Mouse (Mus musculus) embryonic facial prominence, embryonic 10.5 days (tissue): ENCODE measurements around the gene Dip2b. TPM values are rescaled to one million over a fixed set of nuclear protein-coding genes. Genes with fewer than 3 reads are reported as not detected.

Experiments used
- DNase-seq: peaks from one replicate; pipeline ENCODE4 v3.0.0-alpha.2; 2017; ENCODE audit warnings: low spot score
- H3K27ac ChIP-seq: fragments of 300-500 bp; sonication (generic); replicated peaks from 2 replicates; pipeline ENCODE4 v1.5.1; 2016; ENCODE audit warnings: mild to moderate bottlenecking
- H3K27me3 ChIP-seq: fragments of 300-500 bp; sonication (generic); replicated peaks from 2 replicates; pipeline ENCODE4 v1.6.1; 2016; ENCODE audit warnings: low read depth, mild to moderate bottlenecking; ENCODE audit not compliant: poor library complexity, severe bottlenecking
- H3K36me3 ChIP-seq: fragments of 300-500 bp; sonication (generic); replicated peaks from 2 replicates; pipeline ENCODE4 v1.6.1; 2016; ENCODE audit warnings: mild to moderate bottlenecking, moderate library complexity
- H3K4me1 ChIP-seq: fragments of 300-500 bp; sonication (generic); 2 replicates; pipeline ENCODE4 v1.6.1; 2016
- H3K4me3 ChIP-seq: fragments of 300-500 bp; sonication (generic); 2 replicates; pipeline ENCODE4 v1.5.1; 2016; ENCODE audit warnings: mild to moderate bottlenecking, moderate library complexity
- H3K9me3 ChIP-seq: fragments of 300-500 bp; sonication (generic); 2 replicates; pipeline ENCODE4 v1.6.1; 2016; ENCODE audit warnings: mild to moderate bottlenecking
- WGBS: fragments of 180-500 bp; shearing (Covaris S2); methylation state at CpG from one replicate; pipeline ENCODE4 v1.1.7; 2016; 5-methylcytosine and 5-hydroxymethylcytosine counted together
- polyA plus RNA-seq: library from polyadenylated mRNA; unstranded; fragments of >200 nt; fragmentation: Nextera tagmentation; extraction: Ambion mirVana; gene quantifications from 2 replicates; pipeline ENCODE4 v1.2.1, GENCODE M21; 2016

Gene Dip2b
- polyA plus RNA-seq, 1 experiment from 2014 or later, result 16.2 TPM

DNA sequence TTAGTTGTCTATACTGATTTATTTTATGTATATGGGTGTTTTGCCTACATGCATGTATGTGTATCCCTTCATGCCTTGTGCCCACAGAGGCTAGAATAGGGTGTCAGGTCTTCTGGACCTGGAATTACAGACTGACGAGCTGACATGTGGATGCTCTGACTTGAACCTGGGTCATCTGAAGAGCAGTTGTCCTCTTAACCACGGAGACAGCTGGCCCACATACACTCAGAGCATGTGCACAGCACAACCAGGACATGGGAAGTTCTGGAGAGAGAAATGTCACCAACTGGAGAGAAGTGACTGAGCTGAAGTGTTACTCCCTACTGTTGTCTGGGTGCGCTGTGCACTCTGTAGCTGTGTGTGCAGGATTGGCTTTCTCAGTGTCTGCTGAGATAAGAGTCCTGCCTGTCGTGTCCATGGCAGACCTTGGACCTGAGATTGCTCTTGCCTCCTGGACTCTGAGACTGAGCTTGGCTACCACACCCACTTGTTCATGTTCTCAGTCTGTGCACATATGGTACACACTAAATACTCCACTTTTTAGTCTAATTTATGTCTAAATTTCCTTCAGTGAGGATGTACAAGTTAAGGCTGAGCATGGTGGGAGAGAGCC, 117.7 kb downstream of the Dip2b start:
- Histone ChIP-seq H3K9me3 (no peaks in the 10 kb centered on the region), H3K27me3 (no peaks in the 10 kb centered on the region), H3K27ac (no peak overlapping the region), H3K36me3 (peaks cover 87% of the 10 kb centered on the region), H3K4me1 (no peaks in the 10 kb centered on the region), H3K4me3 (no peak overlapping the region)
- no peak for DNase-seq
- 86% methylated on average over 4 of the region's 4 CpGs for WGBS

DNA sequence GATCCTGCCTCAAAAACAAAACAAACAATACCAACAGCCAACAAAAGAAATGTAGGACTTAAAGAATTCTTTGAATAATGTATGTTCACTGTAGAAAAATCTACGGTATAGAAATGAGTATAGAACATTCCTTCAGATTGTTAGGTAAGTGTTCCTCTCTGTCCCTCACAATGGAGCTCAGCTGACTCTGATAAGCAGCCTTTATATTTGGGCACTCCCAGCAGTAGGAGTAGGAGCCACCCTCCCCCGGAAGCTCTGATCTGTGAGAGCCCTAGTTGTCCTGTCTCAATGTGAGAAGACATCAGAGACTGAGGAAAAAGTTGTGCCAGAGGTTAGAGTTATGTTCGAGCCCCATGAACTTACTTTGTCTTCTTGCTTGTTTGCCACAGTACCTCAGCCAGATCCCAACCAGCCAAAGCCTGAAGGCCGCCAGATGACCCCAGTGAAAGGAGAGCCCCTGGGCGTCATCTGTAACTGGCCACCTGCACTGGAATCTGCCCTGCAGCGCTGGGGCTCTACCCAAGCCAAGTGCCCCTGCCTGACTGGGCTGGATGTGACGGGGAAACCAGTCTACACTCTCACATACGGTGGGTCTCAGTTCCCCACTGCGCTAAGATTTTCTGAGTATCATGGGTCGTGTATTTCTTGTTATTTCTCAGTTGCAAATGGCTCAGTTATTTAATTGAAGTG, 118.5 kb downstream of the Dip2b start:
- Histone ChIP-seq H3K27me3 (no peaks in the 10 kb centered on the region), H3K4me3 (no peak overlapping the region), H3K27ac (no peak overlapping the region), H3K9me3 (no peaks in the 10 kb centered on the region), H3K4me1 (no peaks in the 10 kb centered on the region), H3K36me3 (peaks cover 89% of the 10 kb centered on the region)
- DNase-seq, result no peak
- 87% methylated on average over 10 of the region's 10 CpGs for WGBS

DNA sequence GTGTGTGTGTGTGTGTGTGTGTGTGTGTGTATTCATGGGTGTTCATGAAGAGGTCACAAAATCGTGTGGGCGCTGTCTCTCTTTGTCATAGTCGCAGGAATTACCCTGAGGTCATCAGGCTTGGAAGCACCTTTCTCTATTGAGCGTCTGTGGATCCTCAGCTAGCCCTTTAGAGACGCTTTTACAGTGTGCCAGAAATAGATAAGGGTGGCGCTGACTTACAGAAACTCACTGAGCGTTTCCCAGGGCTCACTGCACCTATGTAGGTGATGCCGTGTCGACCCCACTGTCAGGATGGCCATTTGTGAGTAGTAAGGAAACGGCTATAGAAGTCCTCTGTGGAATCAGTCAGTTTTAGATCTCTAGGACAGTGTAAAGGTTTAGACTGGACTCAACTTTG, 120.5 kb downstream of the Dip2b start:
- no peaks in the 10 kb centered on the region for H3K9me3 ChIP-seq
- H3K36me3 ChIP-seq, result peaks cover 96% of the 10 kb centered on the region
- H3K4me1 ChIP-seq, result no peaks in the 10 kb centered on the region
- H3K27ac ChIP-seq, result no peak overlapping the region
- H3K27me3 ChIP-seq, result no peaks in the 10 kb centered on the region
- H3K4me3 ChIP-seq, result no peak overlapping the region
- 89% methylated on average over 10 of the region's 10 CpGs for WGBS
- no peak for DNase-seq

DNA sequence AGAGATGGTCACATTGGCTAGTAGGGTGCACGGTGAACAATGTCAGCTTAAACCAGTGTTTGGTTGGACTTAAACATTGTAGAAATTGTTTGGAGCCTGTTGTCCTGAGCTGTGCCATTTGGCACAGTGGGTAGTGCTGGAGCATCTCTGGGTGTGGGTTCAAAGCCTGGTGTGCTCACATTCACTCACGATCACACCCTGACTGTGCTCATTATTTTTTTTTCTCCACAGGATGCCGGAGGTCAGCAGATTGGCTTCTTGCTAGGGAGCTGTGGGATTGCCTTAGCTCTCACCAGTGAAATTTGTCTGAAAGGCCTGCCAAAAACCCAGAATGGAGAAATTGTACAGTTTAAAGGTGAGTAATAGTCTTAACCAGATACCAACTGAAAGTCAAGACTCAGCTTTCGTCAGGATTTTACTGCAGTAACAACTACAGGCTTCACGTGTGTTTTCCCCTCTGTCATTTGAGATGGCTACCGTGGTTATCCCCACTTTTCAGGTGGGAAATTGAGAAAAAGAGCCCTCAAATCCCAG, 123.3 kb downstream of the Dip2b start:
- Histone ChIP-seq H3K9me3 (no peaks in the 10 kb centered on the region), H3K36me3 (peaks cover 84% of the 10 kb centered on the region), H3K27ac (no peak overlapping the region), H3K4me3 (no peak overlapping the region), H3K27me3 (no peaks in the 10 kb centered on the region), H3K4me1 (no peaks in the 10 kb centered on the region)
- 87% methylated on average over 6 of the region's 6 CpGs for WGBS
- DNase-seq, result no peak

DNA sequence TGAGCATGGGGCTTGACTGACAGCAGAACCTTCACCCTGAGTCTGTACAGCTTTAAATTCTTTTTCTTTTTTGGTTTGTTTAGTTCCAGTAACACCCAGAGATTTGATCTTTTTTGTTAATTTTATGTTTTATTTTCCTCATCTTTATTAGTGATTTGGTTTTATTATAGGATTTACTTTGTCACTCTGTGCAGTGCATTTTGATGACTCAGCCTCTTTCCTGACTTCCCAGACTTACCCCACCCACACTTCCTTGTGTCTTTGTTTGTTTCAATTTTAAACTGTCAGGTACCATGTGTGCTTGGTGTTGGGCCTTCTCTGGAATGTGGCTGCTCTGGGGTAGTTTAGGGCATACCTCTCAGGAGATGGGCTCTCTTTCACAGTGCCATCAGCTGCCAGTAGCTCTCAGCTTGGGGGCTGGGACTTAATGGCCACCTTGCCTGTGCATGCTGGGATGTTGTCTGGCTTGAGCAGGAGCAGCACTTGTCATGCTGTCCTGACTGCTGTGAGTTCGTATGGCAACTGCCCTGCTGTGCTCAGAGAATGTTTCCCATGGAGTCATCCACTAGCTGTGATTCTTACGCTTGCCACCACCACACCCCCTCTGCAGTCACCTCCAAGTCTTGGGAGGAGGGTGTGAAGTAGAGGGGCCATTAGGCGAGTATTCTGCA, 125.1 kb downstream of the Dip2b start:
- no peak overlapping the region for H3K4me3 ChIP-seq
- no peaks in the 10 kb centered on the region for H3K4me1 ChIP-seq
- peaks cover 86% of the 10 kb centered on the region for H3K36me3 ChIP-seq
- no peak overlapping the region for H3K27ac ChIP-seq
- H3K27me3 ChIP-seq, result no peaks in the 10 kb centered on the region
- 81% methylated on average over 3 of the region's 3 CpGs for WGBS
- DNase-seq, result no peak
- H3K9me3 ChIP-seq, result no peaks in the 10 kb centered on the region

DNA sequence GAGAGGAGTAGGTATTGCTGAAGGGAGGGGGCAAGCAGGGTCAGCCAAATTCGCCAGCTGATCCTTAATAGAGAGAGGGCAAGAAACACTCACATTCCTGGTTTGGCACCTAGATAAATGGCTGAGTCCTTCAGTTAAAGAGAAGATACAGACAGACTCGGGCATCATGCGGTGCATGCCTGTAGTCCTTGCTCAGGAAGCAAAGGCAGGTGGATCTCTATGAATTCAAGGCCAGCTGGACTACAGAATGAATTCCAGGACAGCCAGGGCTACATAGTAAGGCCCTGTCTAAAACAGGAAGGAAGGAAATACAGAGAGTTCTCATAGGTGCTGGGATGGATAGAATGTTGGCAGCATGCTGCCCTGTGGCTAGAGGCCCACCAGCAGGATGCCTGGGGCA, 128.0 kb downstream of the Dip2b start:
- H3K36me3 ChIP-seq, result peaks cover 88% of the 10 kb centered on the region
- H3K4me3 ChIP-seq, result no peak overlapping the region
- no peaks in the 10 kb centered on the region for H3K4me1 ChIP-seq
- H3K27me3 ChIP-seq, result no peaks in the 10 kb centered on the region
- no peaks in the 10 kb centered on the region for H3K9me3 ChIP-seq
- 89% methylated on average over 3 of the region's 3 CpGs for WGBS
- H3K27ac ChIP-seq, result no peak overlapping the region
- DNase-seq, result no peak

DNA sequence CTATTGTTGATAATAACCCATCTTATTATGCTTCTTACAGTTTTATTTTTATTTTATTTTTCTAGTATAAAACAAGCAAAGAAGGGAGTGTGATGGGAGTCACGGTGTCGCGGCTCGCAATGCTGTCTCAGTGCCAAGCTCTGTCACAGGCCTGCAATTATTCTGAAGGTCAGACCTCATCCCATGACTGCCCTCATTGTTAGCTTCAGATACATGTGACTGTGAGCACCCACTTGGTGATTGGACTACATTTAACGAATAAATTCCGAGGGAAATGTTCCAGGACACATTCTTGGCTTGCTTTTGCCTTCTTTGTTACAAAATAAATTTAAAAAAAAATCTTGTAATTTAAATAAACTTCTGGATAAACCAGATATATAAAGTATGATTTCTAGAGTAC, 129.3 kb downstream of the Dip2b start:
- H3K4me1 ChIP-seq, result no peaks in the 10 kb centered on the region
- H3K36me3 ChIP-seq, result peaks cover 88% of the 10 kb centered on the region
- no peak overlapping the region for H3K27ac ChIP-seq
- H3K27me3 ChIP-seq, result no peaks in the 10 kb centered on the region
- no peak for DNase-seq
- 85% methylated on average over 6 of the region's 6 CpGs for WGBS
- no peak overlapping the region for H3K4me3 ChIP-seq
- no peaks in the 10 kb centered on the region for H3K9me3 ChIP-seq

DNA sequence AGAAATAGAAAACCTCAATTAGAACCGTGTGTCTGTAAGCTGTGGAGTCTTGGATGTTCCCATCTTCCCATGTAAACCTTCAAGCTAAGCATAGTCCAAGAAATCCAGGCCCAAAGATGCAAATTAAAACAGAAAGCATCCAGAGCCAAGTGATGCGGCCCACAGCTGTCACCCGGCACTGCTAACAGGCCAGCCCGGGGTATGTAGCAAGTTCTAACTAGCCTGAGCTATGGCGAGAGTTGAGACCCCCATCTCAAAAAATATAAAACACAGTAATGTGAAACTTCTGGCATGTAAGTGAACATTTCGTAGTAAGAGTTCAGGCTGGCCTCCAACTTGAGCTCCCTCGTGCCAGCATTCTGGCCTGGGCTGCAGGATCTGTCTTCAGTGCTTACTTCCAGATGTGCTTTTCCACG, 129.7 kb downstream of the Dip2b start:
- DNase-seq, result no peak
- WGBS, result 85% methylated on average over 8 of the region's 8 CpGs
- peaks cover 88% of the 10 kb centered on the region for H3K36me3 ChIP-seq
- H3K27me3 ChIP-seq, result no peaks in the 10 kb centered on the region
- no peak overlapping the region for H3K4me3 ChIP-seq
- no peaks in the 10 kb centered on the region for H3K9me3 ChIP-seq
- no peaks in the 10 kb centered on the region for H3K4me1 ChIP-seq
- H3K27ac ChIP-seq, result no peak overlapping the region

DNA sequence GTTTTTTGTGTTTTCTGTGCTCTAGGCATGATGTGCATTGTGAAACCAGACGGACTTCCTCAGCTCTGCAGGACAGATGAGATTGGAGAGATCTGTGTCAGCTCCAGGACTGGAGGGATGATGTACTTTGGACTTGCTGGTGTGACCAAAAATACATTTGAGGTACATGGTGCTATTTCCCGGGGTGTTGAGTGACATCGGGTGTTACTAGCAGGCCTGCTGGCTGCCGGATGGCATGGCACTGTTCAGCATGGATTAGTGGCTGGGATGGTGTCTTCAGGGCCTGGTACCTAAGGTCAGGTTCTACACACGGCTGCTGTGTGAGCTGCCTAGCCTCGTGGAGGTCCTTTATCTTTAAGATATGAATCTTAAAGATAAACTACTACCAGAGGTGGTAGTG, 136.7 kb downstream of the Dip2b start:
- Histone ChIP-seq H3K27me3 (no peaks in the 10 kb centered on the region), H3K36me3 (peaks cover 88% of the 10 kb centered on the region), H3K4me1 (no peaks in the 10 kb centered on the region), H3K9me3 (no peaks in the 10 kb centered on the region), H3K4me3 (no peak overlapping the region), H3K27ac (no peak overlapping the region)
- WGBS, result 90% methylated on average over 6 of the region's 6 CpGs
- no peak for DNase-seq

DNA sequence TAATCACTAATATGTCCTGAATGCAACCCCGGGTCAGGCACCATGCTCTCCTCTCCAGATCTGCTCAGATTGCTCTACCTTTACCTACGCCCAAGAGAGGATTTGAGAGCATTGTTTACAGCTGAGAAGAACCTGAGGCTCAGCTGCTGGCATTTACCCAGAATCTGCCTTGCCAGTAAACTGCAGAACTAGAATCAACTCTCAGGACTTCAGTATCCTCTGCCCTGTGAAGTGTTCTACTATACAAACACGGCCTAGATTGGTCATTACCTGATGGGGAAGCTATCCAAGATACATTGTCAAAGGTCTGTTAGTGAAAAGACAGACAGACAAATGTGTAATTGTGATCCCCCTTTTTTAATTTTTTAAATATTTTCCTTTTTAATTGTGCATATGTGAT, 138.7 kb downstream of the Dip2b start:
- Histone ChIP-seq H3K36me3 (peaks cover 88% of the 10 kb centered on the region), H3K4me3 (no peak overlapping the region), H3K27me3 (no peaks in the 10 kb centered on the region), H3K4me1 (no peaks in the 10 kb centered on the region), H3K9me3 (no peaks in the 10 kb centered on the region), H3K27ac (no peak overlapping the region)
- DNase-seq, result no peak
- WGBS, result 92% methylated on average over 3 of the region's 3 CpGs

DNA sequence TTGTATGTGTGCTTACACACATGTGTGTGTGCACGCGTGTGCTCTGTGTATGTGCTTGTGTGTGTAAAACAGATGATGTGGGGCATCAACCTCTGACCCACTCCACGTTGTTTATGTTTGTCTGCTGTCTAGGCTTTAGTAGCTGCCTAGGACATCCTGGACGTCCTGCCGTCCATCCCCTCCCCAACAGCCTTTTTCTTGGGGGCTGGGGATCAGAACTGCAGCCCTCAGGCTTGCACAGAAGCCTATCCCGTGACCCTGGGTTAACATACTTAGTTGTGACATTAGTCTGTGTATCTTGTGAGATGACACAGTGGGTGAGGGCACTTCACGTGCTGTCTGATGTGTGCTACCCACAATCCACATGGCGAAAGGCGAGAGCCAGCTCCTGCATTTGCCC, 139.1 kb downstream of the Dip2b start:
- H3K27me3 ChIP-seq, result no peaks in the 10 kb centered on the region
- no peaks in the 10 kb centered on the region for H3K9me3 ChIP-seq
- H3K36me3 ChIP-seq, result peaks cover 88% of the 10 kb centered on the region
- WGBS, result 87% methylated on average over 9 of the region's 9 CpGs
- no peak for DNase-seq
- H3K4me1 ChIP-seq, result no peaks in the 10 kb centered on the region
- no peak overlapping the region for H3K27ac ChIP-seq
- H3K4me3 ChIP-seq, result no peak overlapping the region

DNA sequence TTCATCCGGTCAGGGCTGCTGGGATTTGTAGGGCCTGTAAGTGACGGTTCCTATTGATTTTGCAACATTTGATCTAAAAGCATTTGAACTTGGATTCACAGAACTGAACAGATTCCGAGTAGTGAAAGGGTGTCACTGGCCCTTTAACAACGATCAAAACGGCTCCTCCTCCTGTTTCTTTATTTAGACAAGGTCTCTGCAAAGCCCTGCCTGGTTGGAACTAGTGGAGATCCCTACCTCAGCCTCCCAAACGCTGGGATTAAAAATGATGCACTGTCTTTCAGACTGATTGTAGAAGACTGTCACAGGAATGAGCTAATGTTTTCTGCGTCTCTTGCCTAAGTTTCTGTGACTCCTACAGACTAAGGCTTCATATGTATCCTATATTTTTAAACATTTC, 140.0 kb downstream of the Dip2b start:
- no peak for DNase-seq
- peaks cover 86% of the 10 kb centered on the region for H3K36me3 ChIP-seq
- no peak overlapping the region for H3K4me3 ChIP-seq
- H3K9me3 ChIP-seq, result no peaks in the 10 kb centered on the region
- H3K27me3 ChIP-seq, result no peaks in the 10 kb centered on the region
- no peaks in the 10 kb centered on the region for H3K4me1 ChIP-seq
- WGBS, result 81% methylated on average over 7 of the region's 7 CpGs
- no peak overlapping the region for H3K27ac ChIP-seq

DNA sequence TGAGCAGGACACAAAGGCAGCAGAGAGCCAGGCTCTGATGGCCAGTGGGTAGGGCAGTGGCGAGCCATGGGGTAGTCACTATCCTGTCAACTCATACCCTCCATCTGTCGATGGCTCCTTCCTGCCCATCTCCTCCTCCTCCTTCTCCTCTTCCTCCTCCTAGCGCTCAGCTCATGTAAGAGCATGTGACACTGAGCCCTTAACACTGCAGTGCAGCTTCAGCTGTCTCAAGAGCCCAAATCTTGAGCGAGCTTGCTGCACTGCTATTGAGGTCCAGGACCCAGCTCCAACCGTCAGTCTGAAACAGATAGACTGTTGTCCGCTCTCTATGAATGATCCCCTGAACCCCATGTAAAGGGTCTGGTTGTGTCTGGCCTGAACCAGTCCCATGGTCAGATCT, 141.2 kb downstream of the Dip2b start:
- 92% methylated on average over 6 of the region's 6 CpGs for WGBS

More for the DNA sequence above, 141.2 kb downstream of the Dip2b start:
- no peak overlapping the region for H3K4me3 ChIP-seq
- no peaks in the 10 kb centered on the region for H3K27me3 ChIP-seq
- H3K9me3 ChIP-seq, result no peaks in the 10 kb centered on the region
- H3K27ac ChIP-seq, result no peak overlapping the region
- peaks cover 86% of the 10 kb centered on the region for H3K36me3 ChIP-seq
- DNase-seq, result no peak
- no peaks in the 10 kb centered on the region for H3K4me1 ChIP-seq
